Mouse (Mus musculus) hindbrain, embryonic 14.5 days (tissue): ENCODE measurements around the gene Mpnd. TPM values are rescaled to one million over a fixed set of nuclear protein-coding genes. Genes with fewer than 3 reads are reported as not detected.

ENCODE experiments used
- ATAC-seq: fragments of 200-750 bp; cut with Nextera tagmentation; 2 replicates; pipeline ENCODE4 v1.8.0; 2017; ENCODE audit warnings: moderate number of reproducible peaks, mild to moderate bottlenecking, moderate TSS enrichment, moderate library complexity; ENCODE audit not compliant: low FRiP score
- DNase-seq: peaks from one replicate; pipeline ENCODE4 v3.0.0-alpha.2; 2015; ENCODE audit warnings: low spot score
- H3K27ac ChIP-seq: fragments of 300-500 bp; sonication (generic); 2 replicates; pipeline ENCODE4 v1.5.1; 2014; ENCODE audit warnings: mild to moderate bottlenecking, moderate library complexity
- H3K27me3 ChIP-seq: fragments of 300-500 bp; sonication (generic); 2 replicates; pipeline ENCODE4 v1.6.1; 2014; ENCODE audit warnings: mild to moderate bottlenecking, low read length, mixed read lengths; ENCODE audit not compliant: control insufficient read depth, insufficient read depth
- H3K36me3 ChIP-seq: fragments of 300-500 bp; sonication (generic); replicated peaks from 2 replicates; pipeline ENCODE4 v1.6.1; 2014; ENCODE audit not compliant: control insufficient read depth, insufficient read depth
- H3K4me1 ChIP-seq: fragments of 300-500 bp; sonication (generic); replicated peaks from 2 replicates; pipeline ENCODE4 v1.6.1; 2014; ENCODE audit warnings: antibody characterized with exemption, low read length, mixed read lengths; ENCODE audit not compliant: control insufficient read depth, insufficient read depth
- H3K4me2 ChIP-seq: fragments of 300-500 bp; sonication (generic); replicated peaks from 2 replicates; pipeline ENCODE4 v1.6.1; 2014; ENCODE audit warnings: mild to moderate bottlenecking, moderate library complexity
- H3K4me3 ChIP-seq: fragments of 300-500 bp; sonication (generic); replicated peaks from 2 replicates; pipeline ENCODE4 v1.5.1; 2014; ENCODE audit warnings: mild to moderate bottlenecking, low read length
- H3K9ac ChIP-seq: fragments of 300-500 bp; sonication (generic); 2 replicates; pipeline ENCODE4 v1.6.1; 2014
- H3K9me3 ChIP-seq: fragments of 300-500 bp; sonication (generic); 2 replicates; pipeline ENCODE4 v1.6.1; 2016; ENCODE audit warnings: low read length; ENCODE audit not compliant: control insufficient read depth
- WGBS: fragments of 180-500 bp; shearing (Covaris S2); extraction: QIAGEN DNeasy Blood & Tissue Kit; methylation state at CpG from one replicate; pipeline ENCODE4 v1.1.7; 2014; 5-methylcytosine and 5-hydroxymethylcytosine counted together
- polyA plus RNA-seq: library from polyadenylated mRNA; unstranded; fragments of >200 nt; fragmentation: Nextera tagmentation; extraction: Ambion mirVana; gene quantifications from 2 replicates; pipeline ENCODE4 v1.2.1, GENCODE M21; 2014

The Mpnd gene
- polyA plus RNA-seq, 1 experiment from 2014 or later: 151 TPM

DNA sequence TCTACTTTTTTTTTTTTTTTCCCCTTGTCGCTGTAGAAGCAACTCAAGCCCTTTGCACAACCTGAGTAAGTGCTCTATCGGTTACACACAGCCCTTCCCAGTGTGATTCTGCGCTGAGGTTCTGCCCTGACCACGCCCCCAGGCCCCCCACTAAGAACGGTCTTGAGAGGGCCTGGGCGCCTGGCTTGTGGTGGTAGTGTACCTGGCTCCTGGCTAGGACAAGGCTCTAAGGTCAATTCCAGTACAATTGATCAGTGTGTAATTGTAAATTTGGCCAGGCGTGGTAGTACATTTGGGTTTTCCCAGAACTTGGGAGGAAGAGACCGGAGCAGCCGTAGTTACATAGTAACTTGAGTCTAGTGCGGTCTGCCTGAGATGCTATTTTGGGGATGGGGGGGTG, 1.4 kb downstream of the Mpnd start:
- ATAC-seq (no peak), DNase-seq (no peak)
- no peaks in the 10 kb centered on the region for H3K9me3 ChIP-seq
- H3K27ac ChIP-seq: no peak overlapping the region
- H3K4me3 ChIP-seq: no peak overlapping the region
- no peaks in the 10 kb centered on the region for H3K27me3 ChIP-seq
- peaks cover 16% of the 10 kb centered on the region for H3K36me3 ChIP-seq
- WGBS: 54% methylated on average over 10 of the region's 10 CpGs
- no peak overlapping the region for H3K4me2 ChIP-seq
- H3K9ac ChIP-seq: no peak overlapping the region
- H3K4me1 ChIP-seq: peaks cover 25% of the 10 kb centered on the region

DNA sequence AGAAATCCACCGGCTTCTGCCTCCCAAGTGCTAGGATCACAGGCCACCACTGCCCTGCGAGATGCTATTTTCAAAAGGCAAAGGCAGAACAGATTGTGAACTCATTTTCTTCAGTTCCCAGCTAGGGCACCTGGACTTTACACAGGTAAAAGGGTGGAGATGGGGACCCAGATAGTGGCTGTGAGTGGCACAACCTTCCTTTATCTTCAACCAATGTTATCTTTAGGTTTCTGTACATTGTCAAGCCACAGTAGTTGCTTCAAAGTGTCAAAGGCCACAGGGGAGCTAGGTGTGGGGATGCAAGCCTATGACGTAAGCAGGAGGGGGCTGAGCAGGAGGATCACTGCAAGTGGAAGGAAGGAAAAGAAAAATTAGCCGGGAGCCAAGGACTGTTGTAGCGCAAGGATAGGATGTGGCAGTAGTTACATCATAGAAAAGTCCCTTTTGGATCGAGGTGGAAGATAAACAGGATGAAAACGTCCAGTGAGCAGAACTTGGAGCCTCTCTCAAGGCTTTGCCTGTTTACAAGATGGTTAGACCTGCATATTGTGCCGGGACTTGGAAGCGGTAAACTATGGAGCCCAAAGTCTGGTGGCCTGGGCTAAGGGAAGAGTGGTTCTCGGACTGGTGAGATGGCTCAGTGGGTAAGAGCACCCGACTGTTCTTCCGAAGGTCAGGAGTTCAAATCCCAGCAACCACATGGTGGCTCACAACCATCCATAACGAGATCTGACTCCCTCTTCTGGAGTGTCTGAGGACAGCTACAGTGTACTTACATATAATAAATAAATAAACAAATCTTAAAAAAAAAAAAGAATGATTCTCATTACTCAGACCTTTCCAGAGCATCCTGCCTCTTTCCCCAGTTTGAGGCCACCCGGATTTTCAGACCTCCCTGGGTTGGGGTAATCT, 2.2 kb downstream of the Mpnd start:
- DNase-seq (no peak), ATAC-seq (peak; percentile 29)
- H3K9me3 ChIP-seq: no peaks in the 10 kb centered on the region
- 29% methylated on average over 13 of the region's 14 CpGs for WGBS
- peaks cover 23% of the 10 kb centered on the region for H3K36me3 ChIP-seq
- peak overlapping the region; percentile 98 for H3K27ac ChIP-seq
- peak overlapping the region; percentile 13 for H3K9ac ChIP-seq
- H3K27me3 ChIP-seq: no peaks in the 10 kb centered on the region
- H3K4me1 ChIP-seq: peaks cover 25% of the 10 kb centered on the region
- H3K4me2 ChIP-seq: peak overlapping the region; percentile 91
- peak overlapping the region; percentile 88 for H3K4me3 ChIP-seq

DNA sequence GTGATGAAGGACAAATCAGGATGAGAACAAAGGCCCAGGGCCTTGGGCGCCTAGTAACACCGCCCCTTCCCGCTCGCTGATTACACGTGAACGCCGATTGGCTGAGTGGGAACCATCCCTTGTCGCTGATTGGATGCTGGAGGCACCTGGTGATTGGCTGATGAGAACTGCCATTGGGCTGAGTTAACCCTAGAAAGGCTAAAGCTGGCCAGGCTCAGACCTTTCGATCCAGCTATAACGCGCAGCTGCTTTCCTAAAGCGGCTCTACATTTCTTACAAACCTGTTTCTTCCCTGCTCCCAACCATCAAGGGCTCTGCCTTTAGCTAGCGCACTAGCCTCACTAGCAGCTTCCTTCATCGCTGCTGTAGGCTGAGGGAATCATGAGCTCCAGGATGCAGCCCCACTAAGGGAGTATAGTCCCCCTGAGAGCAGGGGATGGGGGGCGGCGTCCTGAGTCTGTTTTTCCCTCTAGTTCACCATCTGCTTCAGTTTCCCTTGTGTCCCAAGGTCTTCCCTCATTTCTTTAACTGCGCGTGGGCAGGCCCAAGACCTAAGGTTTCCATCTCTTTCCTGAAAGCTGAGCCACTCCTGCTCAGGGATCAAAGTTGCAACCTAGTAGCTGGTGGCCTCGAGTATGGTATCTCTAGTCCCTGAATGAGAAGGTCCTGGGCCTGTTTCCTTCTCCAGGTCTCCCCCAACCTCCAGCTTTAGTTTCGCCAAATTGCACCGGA, 3.0 kb downstream of the Mpnd start:
- under 1% methylated on average over 21 of the region's 21 CpGs for WGBS
- Histone ChIP-seq H3K27me3 (no peaks in the 10 kb centered on the region), H3K4me3 (peak overlapping the region; percentile 88), H3K36me3 (peaks cover 31% of the 10 kb centered on the region), H3K9ac (peak overlapping the region; percentile 90), H3K27ac (peak overlapping the region; percentile 98), H3K9me3 (no peaks in the 10 kb centered on the region), H3K4me1 (peaks cover 25% of the 10 kb centered on the region), H3K4me2 (peak overlapping the region; percentile 91)
- ATAC-seq: peak; percentile 94
- peak; percentile 97 for DNase-seq

DNA sequence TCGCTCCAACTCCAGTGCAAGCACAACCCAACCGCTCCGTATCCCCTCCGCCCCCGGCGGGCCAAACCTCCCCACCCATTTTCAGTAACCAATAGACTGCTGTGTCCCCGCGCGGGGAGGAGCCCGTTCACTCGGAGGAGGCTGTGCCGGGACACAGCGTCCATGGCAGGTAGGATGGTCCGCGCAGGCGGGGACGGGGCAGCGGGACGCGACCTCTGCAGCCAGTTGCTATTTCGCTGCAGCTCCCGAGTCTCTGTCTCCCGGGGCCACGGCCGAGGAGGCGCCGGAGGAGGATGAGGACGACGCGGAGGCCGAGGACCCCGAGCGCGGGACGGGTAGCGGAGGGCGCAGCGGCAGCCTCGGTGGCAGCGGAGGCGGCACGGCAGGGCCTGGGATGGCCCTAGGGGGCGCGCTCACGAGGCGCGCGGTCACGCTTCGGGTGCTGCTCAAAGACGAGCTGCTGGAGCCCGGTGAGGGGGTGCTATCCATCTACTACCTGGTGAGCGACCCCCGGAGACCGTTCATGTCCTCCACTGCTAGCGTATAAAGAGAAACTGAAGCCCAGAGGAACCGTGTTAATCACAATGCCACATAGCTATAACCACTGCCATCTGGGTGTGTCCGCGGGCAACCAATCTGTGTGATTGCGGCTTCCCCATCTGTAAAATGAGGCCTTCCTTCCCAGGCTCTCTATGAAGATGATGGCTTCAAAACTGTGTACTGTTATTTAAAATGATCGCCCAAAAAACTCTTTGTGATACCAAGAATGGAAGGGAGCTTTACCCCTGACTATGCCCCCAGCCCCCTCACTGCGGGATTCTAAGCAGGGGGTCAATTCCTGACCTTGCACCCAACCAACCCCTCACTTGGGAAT, 3.8 kb downstream of the Mpnd start:
- Histone ChIP-seq H3K27ac (peak overlapping the region; percentile 98), H3K9me3 (no peaks in the 10 kb centered on the region), H3K4me3 (peak overlapping the region; percentile 88), H3K9ac (peak overlapping the region; percentile 90), H3K4me1 (peaks cover 25% of the 10 kb centered on the region), H3K27me3 (no peaks in the 10 kb centered on the region), H3K36me3 (peaks cover 39% of the 10 kb centered on the region), H3K4me2 (peak overlapping the region; percentile 91)
- peak; percentile 90 for ATAC-seq
- DNase-seq: peak; percentile 83
- WGBS: under 1% methylated on average over 60 of the region's 62 CpGs

- ATAC-seq (no peak), DNase-seq (no peak)
- 25% methylated on average over 2 of the region's 2 CpGs for WGBS
Measured at GRCm38 (mm10) chr17:56009962-56010240, 4.4 kb downstream of the Mpnd start.

DNA sequence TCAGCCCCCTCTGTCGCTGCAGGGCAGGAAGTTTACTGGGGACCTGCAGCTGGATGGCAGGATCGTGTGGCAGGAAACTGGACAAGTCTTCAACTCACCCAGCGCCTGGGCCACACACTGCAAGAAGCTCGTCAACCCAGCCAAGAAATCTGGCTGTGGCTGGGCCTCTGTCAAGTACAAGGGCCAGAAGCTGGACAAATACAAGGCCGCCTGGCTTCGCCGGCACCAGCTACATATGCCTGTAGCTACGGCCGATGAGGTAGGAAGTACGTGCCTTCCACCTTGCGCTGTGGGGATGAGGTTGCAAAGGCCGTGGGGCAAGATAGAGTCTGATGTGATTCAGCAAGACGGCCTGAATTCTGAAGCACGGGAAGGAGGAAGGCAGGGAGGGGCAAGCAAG, 4.7 kb downstream of the Mpnd start:
- DNase-seq: no peak
- Histone ChIP-seq H3K27ac (peak overlapping the region; percentile 98; the same call in 1 of the 2 replicates), H3K36me3 (peaks cover 49% of the 10 kb centered on the region), H3K27me3 (no peaks in the 10 kb centered on the region), H3K9me3 (no peaks in the 10 kb centered on the region), H3K9ac (peak overlapping the region; percentile 90), H3K4me1 (peaks cover 25% of the 10 kb centered on the region), H3K4me2 (peak overlapping the region; percentile 91), H3K4me3 (peak overlapping the region; percentile 88)
- no peak for ATAC-seq
- WGBS: 77% methylated on average over 14 of the region's 14 CpGs

More at GRCm38 (mm10) chr17:56009962-56010240, 4.4 kb downstream of the Mpnd start:
- Histone ChIP-seq H3K27ac (peak overlapping the region; percentile 98), H3K36me3 (peaks cover 45% of the 10 kb centered on the region), H3K4me3 (peak overlapping the region; percentile 88), H3K4me2 (peak overlapping the region; percentile 91), H3K9ac (peak overlapping the region; percentile 90), H3K9me3 (no peaks in the 10 kb centered on the region), H3K27me3 (no peaks in the 10 kb centered on the region), H3K4me1 (peaks cover 25% of the 10 kb centered on the region)

GRCm38 (mm10) chr17:56010681-56011080, 5.2 kb downstream of the Mpnd start:
- H3K36me3 ChIP-seq: peaks cover 53% of the 10 kb centered on the region
- H3K27me3 ChIP-seq: no peaks in the 10 kb centered on the region
- DNase-seq: peak; percentile 75
- peaks cover 25% of the 10 kb centered on the region for H3K4me1 ChIP-seq
- H3K9me3 ChIP-seq: no peaks in the 10 kb centered on the region
- H3K4me2 ChIP-seq: peak overlapping the region; percentile 91
- H3K9ac ChIP-seq: peak overlapping the region; percentile 90
- no peak for ATAC-seq
- 5% methylated on average over 9 of the region's 9 CpGs for WGBS
- peak overlapping the region; percentile 88 for H3K4me3 ChIP-seq
- no peak overlapping the region for H3K27ac ChIP-seq

- 91% methylated on average over 7 of the region's 7 CpGs for WGBS
- ATAC-seq (no peak), DNase-seq (no peak)
- H3K9ac ChIP-seq: peak overlapping the region; percentile 90
- no peak overlapping the region for H3K27ac ChIP-seq
- H3K27me3 ChIP-seq: no peaks in the 10 kb centered on the region
- H3K4me2 ChIP-seq: peak overlapping the region; percentile 91; the same call in 1 of the 2 replicates
- H3K4me3 ChIP-seq: no peak overlapping the region
- no peaks in the 10 kb centered on the region for H3K9me3 ChIP-seq
- H3K4me1 ChIP-seq: peaks cover 25% of the 10 kb centered on the region
- peaks cover 60% of the 10 kb centered on the region for H3K36me3 ChIP-seq
Measured at GRCm38 (mm10) chr17:56011441-56011840, 5.9 kb downstream of the Mpnd start.
